Mouse (Mus musculus) small intestine, adult 2 months (tissue): Measurements from ENCODE around the gene Tmem139.

Experiments
- CTCF ChIP-seq: fragments of 200-500 bp; IDR thresholded peaks from 2 replicates; pipeline ENCODE4 v1.5.1; 2012; ENCODE audit warnings: low read depth, mild to moderate bottlenecking, control low read depth, inconsistent platforms, low read length, moderate library complexity, mixed read lengths; ENCODE audit not compliant: insufficient replicate concordance, insufficient read length; ENCODE audit errors: extremely low read depth
- POLR2A ChIP-seq: fragments of 200-500 bp; IDR thresholded peaks from 2 replicates; pipeline ENCODE4 v1.6.1; 2012; ENCODE audit warnings: low read depth, mild to moderate bottlenecking, control low read depth, inconsistent platforms, low read length, moderate library complexity

DNA sequence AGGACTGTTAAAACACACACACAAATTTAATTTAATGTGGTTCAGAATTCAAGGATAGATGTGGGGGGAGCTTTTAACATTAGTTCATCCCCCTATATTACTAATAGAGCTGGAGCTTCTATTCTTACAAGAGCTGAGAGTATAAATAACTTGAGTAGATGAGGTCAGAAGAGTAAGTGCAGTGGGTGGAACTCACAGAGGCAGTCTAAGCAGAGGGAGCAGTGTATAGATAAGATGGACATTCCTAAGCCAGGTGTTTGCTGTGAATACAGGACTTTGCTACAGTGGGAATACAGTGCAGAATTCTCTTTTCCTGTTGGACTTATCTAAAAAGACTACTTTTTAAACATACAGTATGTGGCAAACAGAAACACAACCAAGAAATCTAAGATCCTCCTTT is 9.0 kb downstream of the Tmem139 start:
- TF ChIP-seq CTCF = no peak
- TF ChIP-seq POLR2A = no peak
